Mouse (Mus musculus): ENCODE results near the gene Ppp1r3d.

DNA sequence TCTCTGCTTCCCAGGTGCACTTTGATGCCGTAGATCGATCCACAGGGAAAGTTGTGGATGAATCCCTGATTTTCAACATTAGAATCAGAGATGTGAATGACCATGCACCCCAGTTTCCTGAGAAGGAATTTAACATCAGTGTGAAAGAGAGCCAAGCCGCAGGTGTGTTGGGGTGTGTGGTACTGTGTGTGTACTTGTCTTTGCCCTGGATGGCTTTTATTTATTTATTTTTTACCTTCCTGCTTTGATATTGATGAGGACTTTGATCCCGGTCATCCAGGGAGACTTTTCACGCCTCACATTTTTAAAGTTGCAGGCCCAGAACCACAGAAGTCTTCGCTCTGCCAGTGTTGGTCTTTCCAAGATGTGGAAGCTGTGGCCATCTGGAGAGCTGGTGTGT is 43.1 kb upstream of the Ppp1r3d start:
- TF ChIP-seq CTCF (IDR thresholded peaks at IDR 0.05; ENCODE audit: borderline replicate concordance, extremely low read depth, insufficient read depth, insufficient read length): no peak
- no peak for TF ChIP-seq POLR2A (IDR thresholded peaks at IDR 0.05; ENCODE audit: borderline replicate concordance, extremely low read depth, insufficient read depth, insufficient read length, poor library complexity, severe bottlenecking)

All from brain, embryonic 14.5 days (tissue).